Mouse (Mus musculus) brain, embryonic 18.5 days (tissue): ENCODE measurements at regions not wholly inside any gene's neighbourhood (a gene's known extent, or its start where the extent isn't known, plus 50 kb on each side); places are given as distances from the start of the nearest gene placed in this dataset.

ENCODE experiments used
- DNase-seq: peaks from one replicate; pipeline ENCODE4 v3.0.0-alpha.2; 2012; ENCODE audit warnings: low read depth, low spot score

- no peak for DNase-seq
Observed at GRCm38 (mm10) chr4:62808553-62808950, 156.8 kb upstream of the Zfp618 start.

GRCm38 (mm10) chr4:62809048-62809447 is 156.3 kb upstream of the Zfp618 start:
- DNase-seq = no peak

- DNase-seq = no peak
Observed at GRCm38 (mm10) chr4:62819889-62820288, 145.5 kb upstream of the Zfp618 start.

- DNase-seq = no peak
Observed at GRCm38 (mm10) chr4:62821288-62821687, 144.1 kb upstream of the Zfp618 start.

- DNase-seq = no peak
Observed at GRCm38 (mm10) chr4:62822568-62822967, 142.8 kb upstream of the Zfp618 start.

- DNase-seq = no peak
Observed at GRCm38 (mm10) chr4:62823082-62823481, 142.3 kb upstream of the Zfp618 start.

GRCm38 (mm10) chr4:62823555-62824250 is 141.7 kb upstream of the Zfp618 start:
- no peak for DNase-seq

- DNase-seq = no peak
Observed at GRCm38 (mm10) chr4:62824581-62824980, 140.8 kb upstream of the Zfp618 start.

GRCm38 (mm10) chr4:62825256-62825655 is 140.1 kb upstream of the Zfp618 start:
- DNase-seq = no peak

GRCm38 (mm10) chr4:62828963-62829362 is 136.4 kb upstream of the Zfp618 start:
- no peak for DNase-seq

- no peak for DNase-seq
Observed at GRCm38 (mm10) chr4:62833944-62834343, 131.4 kb upstream of the Zfp618 start.

GRCm38 (mm10) chr4:62836875-62837274 is 128.5 kb upstream of the Zfp618 start:
- no peak for DNase-seq

- no peak for DNase-seq
Observed at GRCm38 (mm10) chr4:62850526-62850925, 114.8 kb upstream of the Zfp618 start.

- no peak for DNase-seq
Observed at GRCm38 (mm10) chr4:62853335-62853734, 112.0 kb upstream of the Zfp618 start.

- no peak for DNase-seq
Observed at GRCm38 (mm10) chr4:62856406-62856805, 109.0 kb upstream of the Zfp618 start.

- no peak for DNase-seq
Observed at GRCm38 (mm10) chr4:62862756-62863155, 102.6 kb upstream of the Zfp618 start.

- DNase-seq = no peak
Observed at GRCm38 (mm10) chr4:62870391-62870983, 94.9 kb upstream of the Zfp618 start.

- DNase-seq = no peak
Observed at GRCm38 (mm10) chr4:62872562-62872961, 92.8 kb upstream of the Zfp618 start.

- DNase-seq = no peak
Observed at GRCm38 (mm10) chr4:62873986-62874385, 91.4 kb upstream of the Zfp618 start.

GRCm38 (mm10) chr4:62878063-62878462 is 87.3 kb upstream of the Zfp618 start:
- no peak for DNase-seq

GRCm38 (mm10) chr4:62878927-62879326 is 86.4 kb upstream of the Zfp618 start:
- no peak for DNase-seq

- DNase-seq = no peak
Observed at GRCm38 (mm10) chr4:62881824-62882223, 83.5 kb upstream of the Zfp618 start.

- no peak for DNase-seq
Observed at GRCm38 (mm10) chr4:62882276-62882675, 83.1 kb upstream of the Zfp618 start.
